Mouse (Mus musculus) midbrain, postnatal 0 days (tissue): Measurements from ENCODE around the gene Palm. TPM values are rescaled to one million over a fixed set of nuclear protein-coding genes. Genes with fewer than 3 reads are reported as not detected.

Source experiments
- ATAC-seq: fragments of 200-750 bp; cut with Nextera tagmentation; 2 replicates; pipeline ENCODE4 v1.8.0; 2017; ENCODE audit warnings: moderate number of reproducible peaks, mild to moderate bottlenecking, moderate TSS enrichment, moderate library complexity; ENCODE audit not compliant: low FRiP score
- DNase-seq: peaks from one replicate; pipeline ENCODE4 v3.0.0-alpha.2; 2015; ENCODE audit warnings: low spot score
- H3K27ac ChIP-seq: fragments of 300-500 bp; sonication (generic); 2 replicates; pipeline ENCODE4 v1.5.1; 2014; ENCODE audit warnings: low read depth, mild to moderate bottlenecking, low read length, mixed read lengths
- H3K27me3 ChIP-seq: fragments of 300-500 bp; sonication (generic); 2 replicates; pipeline ENCODE4 v1.6.1; 2014; ENCODE audit warnings: low read length, control low read depth, mixed read lengths; ENCODE audit not compliant: insufficient read depth
- H3K36me3 ChIP-seq: fragments of 300-500 bp; sonication (generic); 2 replicates; pipeline ENCODE4 v1.6.1; 2014; ENCODE audit warnings: low read length, control low read depth, mixed read lengths; ENCODE audit not compliant: insufficient read depth
- H3K4me1 ChIP-seq: fragments of 300-500 bp; sonication (generic); 2 replicates; pipeline ENCODE4 v1.6.1; 2014; ENCODE audit warnings: mild to moderate bottlenecking, control low read depth, antibody characterized with exemption, low read length, mixed read lengths; ENCODE audit not compliant: insufficient read depth
- H3K4me2 ChIP-seq: fragments of 300-500 bp; sonication (generic); 2 replicates; pipeline ENCODE4 v1.6.1; 2014; ENCODE audit warnings: low read depth, mild to moderate bottlenecking, low read length, mixed read lengths; ENCODE audit not compliant: poor library complexity, severe bottlenecking
- H3K4me3 ChIP-seq: fragments of 300-500 bp; sonication (generic); 2 replicates; pipeline ENCODE4 v1.5.1; 2014; ENCODE audit warnings: low read depth, mild to moderate bottlenecking, low read length, moderate library complexity
- H3K9ac ChIP-seq: fragments of 300-500 bp; sonication (generic); replicated peaks from 2 replicates; pipeline ENCODE4 v1.6.1; 2014; ENCODE audit warnings: mild to moderate bottlenecking, low read length, moderate library complexity, mixed read lengths; ENCODE audit not compliant: poor library complexity, severe bottlenecking
- H3K9me3 ChIP-seq: fragments of 300-500 bp; sonication (generic); 2 replicates; pipeline ENCODE4 v1.6.1; 2016; ENCODE audit warnings: low read length, control low read depth
- CTCF ChIP-seq: IDR thresholded peaks from 2 replicates; pipeline ENCODE4 v1.5.1; 2016; ENCODE audit warnings: antibody characterized with exemption, mild to moderate bottlenecking
- WGBS: fragments of 180-500 bp; shearing (Covaris S2); extraction: QIAGEN DNeasy Blood & Tissue Kit; methylation state at CpG from one replicate; pipeline ENCODE4 v1.1.7; 2014; 5-methylcytosine and 5-hydroxymethylcytosine counted together
- polyA plus RNA-seq: library from polyadenylated mRNA; unstranded; fragments of >200 nt; fragmentation: Nextera tagmentation; extraction: Ambion mirVana; gene quantifications from 2 replicates; pipeline ENCODE4 v1.2.1, GENCODE M21; 2015
- total RNA-seq: library from RNA; depleted of rRNA; stranded (reverse); fragments of >200 nt; gene quantifications from 2 replicates; pipeline ENCODE4 v1.2.3, GENCODE M21; 2014

Gene Palm
- total and polyA plus RNA-seq, 2 experiments from 2014 or later = 165 to 302 TPM

- H3K9me3 ChIP-seq = no peaks in the 10 kb centered on the region
- peak overlapping the region; percentile 45 for H3K9ac ChIP-seq
- H3K4me3 ChIP-seq = peak overlapping the region; percentile 50
- H3K27me3 ChIP-seq = peaks cover 12% of the 10 kb centered on the region; the same call in 1 of the 2 replicates
- 2% methylated on average over 13 of the region's 13 CpGs for WGBS
- TF ChIP-seq CTCF = no peak
- H3K4me1 ChIP-seq = no peaks in the 10 kb centered on the region; the same call in 1 of the 2 replicates
- ATAC-seq (peak; percentile 71), DNase-seq (peak; percentile 67)
- H3K27ac ChIP-seq = no peak overlapping the region
- no peaks in the 10 kb centered on the region for H3K36me3 ChIP-seq
- H3K4me2 ChIP-seq = peak overlapping the region; percentile 78
These were observed 12.7 kb upstream of the Palm start for GRCm38 (mm10) chr10:79780664-79781015.

- peak overlapping the region; percentile 50 for H3K4me3 ChIP-seq
- H3K27ac ChIP-seq = no peak overlapping the region
- 34% methylated on average over 21 of the region's 21 CpGs for WGBS
- peaks cover 12% of the 10 kb centered on the region; the same call in 1 of the 2 replicates for H3K27me3 ChIP-seq
- no peaks in the 10 kb centered on the region; the same call in 1 of the 2 replicates for H3K4me1 ChIP-seq
- DNase-seq (no peak), ATAC-seq (no peak)
- no peaks in the 10 kb centered on the region for H3K36me3 ChIP-seq
- peak overlapping the region; percentile 45; the same call in 1 of the 2 replicates for H3K9ac ChIP-seq
- no peaks in the 10 kb centered on the region for H3K9me3 ChIP-seq
- H3K4me2 ChIP-seq = peak overlapping the region; percentile 78
- no peak for TF ChIP-seq CTCF
These were observed 12.2 kb upstream of the Palm start for GRCm38 (mm10) chr10:79781139-79781538.

GRCm38 (mm10) chr10:79781956-79782355 is 11.4 kb upstream of the Palm start:
- Histone ChIP-seq H3K9me3 (no peaks in the 10 kb centered on the region), H3K27me3 (peaks cover 7% of the 10 kb centered on the region; the same call in 1 of the 2 replicates), H3K4me3 (no peak overlapping the region), H3K9ac (no peak overlapping the region), H3K4me2 (no peak overlapping the region), H3K4me1 (no peaks in the 10 kb centered on the region; the same call in 1 of the 2 replicates), H3K36me3 (no peaks in the 10 kb centered on the region), H3K27ac (no peak overlapping the region)
- WGBS = 63% methylated on average over 5 of the region's 5 CpGs
- DNase-seq (no peak), ATAC-seq (no peak)
- no peak for TF ChIP-seq CTCF

- WGBS = 68% methylated on average over 7 of the region's 7 CpGs
- no peak for DNase-seq
- Histone ChIP-seq H3K9me3 (no peaks in the 10 kb centered on the region), H3K36me3 (no peaks in the 10 kb centered on the region), H3K4me2 (no peak overlapping the region), H3K27me3 (no peaks in the 10 kb centered on the region), H3K4me1 (no peaks in the 10 kb centered on the region; the same call in 1 of the 2 replicates), H3K27ac (no peak overlapping the region), H3K9ac (no peak overlapping the region), H3K4me3 (no peak overlapping the region)
- no peak for ATAC-seq
- TF ChIP-seq CTCF = peak; percentile 59
These were observed 10.3 kb upstream of the Palm start for GRCm38 (mm10) chr10:79783050-79783449.

- no peaks in the 10 kb centered on the region for H3K9me3 ChIP-seq
- H3K27ac ChIP-seq = no peak overlapping the region
- ATAC-seq (no peak), DNase-seq (no peak)
- H3K4me2 ChIP-seq = no peak overlapping the region
- TF ChIP-seq CTCF = peak; percentile 57
- 42% methylated on average over 27 of the region's 27 CpGs for WGBS
- no peak overlapping the region for H3K4me3 ChIP-seq
- no peaks in the 10 kb centered on the region for H3K36me3 ChIP-seq
- H3K27me3 ChIP-seq = no peaks in the 10 kb centered on the region
- H3K9ac ChIP-seq = no peak overlapping the region
- no peaks in the 10 kb centered on the region; the same call in 1 of the 2 replicates for H3K4me1 ChIP-seq
These were observed 9.2 kb upstream of the Palm start for GRCm38 (mm10) chr10:79783920-79784800.
